In the genomic region with DNA sequence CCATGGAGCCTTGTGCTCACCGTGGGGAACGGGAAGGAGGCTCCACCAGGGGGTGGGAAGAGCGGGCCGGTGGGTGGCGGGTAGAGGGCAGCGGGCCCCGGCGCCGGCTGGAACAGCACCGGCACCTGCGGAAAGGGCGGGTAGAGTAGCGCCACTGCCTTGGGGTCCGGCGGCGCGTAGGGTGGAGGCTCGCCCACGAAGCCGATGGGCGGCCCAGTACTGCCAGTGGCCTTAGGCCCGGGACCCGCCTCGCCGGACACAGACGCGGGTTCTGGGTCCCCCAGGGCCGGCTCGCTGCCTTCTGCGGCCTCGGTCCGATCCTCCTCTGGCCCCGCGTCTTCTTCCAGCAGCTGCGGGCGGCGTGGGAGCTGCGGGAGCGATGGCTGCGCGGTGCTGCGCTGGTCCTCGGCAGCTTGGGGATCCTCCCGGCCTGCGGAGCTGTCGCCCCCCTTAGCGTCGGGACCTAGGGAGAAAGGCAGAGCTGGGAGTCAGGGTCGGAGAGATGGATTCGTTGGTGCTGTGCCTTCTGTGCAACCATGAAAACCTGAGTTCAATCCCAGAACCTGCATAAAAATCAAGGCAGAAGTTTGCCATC, we compare ENCODE assay signal across 10 mouse cellular contexts. TPM values are rescaled to one million over a fixed set of nuclear protein-coding genes. Genes with fewer than 3 reads are reported as not detected.
DNase-seq lines count a peak whose midpoint lies in the region; ATAC-seq lines count a peak whose summit lies in the region.
"Had no signal": no experiment of that assay in that cellular context is flagged by ENCODE, and none has a peak within 500 bp of the region (broad histone marks: within the 10 kb centered on the region; RNA-seq: fewer than 3 reads in every experiment).

No protein-coding gene starts in this region.

- peak; percentile 22 for DNase-seq in embryo, embryonic 11 days
- DNase-seq in embryo, embryonic 10 days (ENCODE audit: low spot score), result no peak
- peak; percentile 19 for DNase-seq in ovary, postnatal 36 days (ENCODE audit: low spot score)
- no peak for DNase-seq in ovary, adult 18-20 months (ENCODE audit: low spot score)
- DNase-seq in limb, embryonic 11.5 days (ENCODE audit: low spot score), result no peak
- DNase-seq in Muller cell, postnatal 12 days (ENCODE audit: inconsistent ontology term), result no peak
- no peak for DNase-seq in layer of hippocampus, adult 18-20 months (ENCODE audit: low spot score in 2 of 2)

- H3K27ac ChIP-seq in limb, embryonic 11.5 days (replicated peaks; ENCODE audit: low read depth, low read length), result no peak overlapping the region
- no peak overlapping the region for H3K27ac ChIP-seq in stomach, embryonic 15.5 days

- peak overlapping the region; percentile 55 for H3K4me2 ChIP-seq in limb, embryonic 11.5 days (ENCODE audit: low read depth, severe bottlenecking)
- H3K4me2 ChIP-seq in stomach, embryonic 15.5 days, result peak overlapping the region; percentile 55

- peak overlapping the region; percentile 23 for H3K4me3 ChIP-seq in limb, embryonic 11.5 days (ENCODE audit: low read depth, low read length)
- peak overlapping the region; percentile 25 for H3K4me3 ChIP-seq in stomach, embryonic 15.5 days (replicated peaks)

- 4% methylated on average over 38 of the region's 50 CpGs for WGBS in limb, embryonic 11.5 days
- WGBS in stomach, embryonic 15.5 days, result 15% methylated on average over 49 of the region's 50 CpGs

- H3K9me3 ChIP-seq in limb, embryonic 11.5 days (ENCODE audit: control insufficient read depth, low read length), result no peaks in the 10 kb centered on the region
- no peaks in the 10 kb centered on the region for H3K9me3 ChIP-seq in stomach, embryonic 15.5 days

- peaks cover 57% of the 10 kb centered on the region for H3K27me3 ChIP-seq in limb, embryonic 11.5 days (ENCODE audit: control insufficient read depth, insufficient read depth, low read length)
- peaks cover 32% of the 10 kb centered on the region for H3K27me3 ChIP-seq in stomach, embryonic 15.5 days (replicated peaks)

- ATAC-seq in limb, embryonic 11.5 days (ENCODE audit: insufficient number of reproducible peaks, low FRiP score, low TSS enrichment, low read depth), result no peak
- no peak for ATAC-seq in stomach, embryonic 15.5 days (ENCODE audit: insufficient read depth, low FRiP score, low read depth)

- no peaks in the 10 kb centered on the region for H3K36me3 ChIP-seq in limb, embryonic 11.5 days (ENCODE audit: control insufficient read depth, insufficient read depth, low read length)
- H3K36me3 ChIP-seq in stomach, embryonic 15.5 days, result no peaks in the 10 kb centered on the region

- peak overlapping the region; percentile 22; the same call in 1 of the 2 replicates for H3K9ac ChIP-seq in limb, embryonic 11.5 days (ENCODE audit: low read length)
- no peak overlapping the region for H3K9ac ChIP-seq in stomach, embryonic 15.5 days

- peaks cover 8% of the 10 kb centered on the region; the same call in 1 of the 2 replicates for H3K4me1 ChIP-seq in limb, embryonic 11.5 days (ENCODE audit: control insufficient read depth, insufficient read depth, low read length)
- 0 out of 2 replicates have a peak, but pooled peaks cover 6% of the 10 kb centered on the region for H3K4me1 ChIP-seq in stomach, embryonic 15.5 days

RNA-seq across cellular contexts. Expression of a gene that starts 4.2 kb away (rescaled TPM):
- polyA plus RNA-seq in limb, embryonic 11.5 days (2014; fragmentation: Nextera tagmentation; extraction: Ambion mirVana), result not detected in 2 replicates
- 2.4 and 2.9 TPM in 2 replicates for polyA plus RNA-seq in stomach, embryonic 15.5 days (2015; fragmentation: Nextera tagmentation; extraction: Ambion mirVana)
- total RNA-seq in layer of hippocampus, adult 18-20 months (2021), result under 1 TPM; 0.30 to 0.61 TPM
- polyA plus RNA-seq: C2C12 had no signal

RNA-seq across cellular contexts. Expression of a gene that starts 11.8 kb away (rescaled TPM):
- polyA plus RNA-seq in limb, embryonic 11.5 days (2014; fragmentation: Nextera tagmentation; extraction: Ambion mirVana), result 0.65 TPM in 1 of 2 replicates, not detected in the other
- not detected in 2 replicates for polyA plus RNA-seq in stomach, embryonic 15.5 days (2015; fragmentation: Nextera tagmentation; extraction: Ambion mirVana)
- total RNA-seq in layer of hippocampus, adult 18-20 months (2021), result not detected
- polyA plus RNA-seq: C2C12; liver, embryonic 16.5 days had no signal

RNA-seq across cellular contexts. Expression of a gene that starts 40.0 kb away (rescaled TPM):
- 42.7 and 45.4 TPM in 2 replicates for polyA plus RNA-seq in limb, embryonic 11.5 days (2014; fragmentation: Nextera tagmentation; extraction: Ambion mirVana)
- polyA plus RNA-seq in stomach, embryonic 15.5 days (2015; fragmentation: Nextera tagmentation; extraction: Ambion mirVana), result 33.3 and 35.7 TPM in 2 replicates
- 10 to 100 TPM; 22.4 to 25.2 TPM for total RNA-seq in layer of hippocampus, adult 18-20 months (2021)

RNA-seq across cellular contexts. Expression of a gene that starts 41.0 kb away (rescaled TPM):
- polyA plus RNA-seq in limb, embryonic 11.5 days (2014; fragmentation: Nextera tagmentation; extraction: Ambion mirVana), result 32.2 and 36.1 TPM in 2 replicates
- 32.2 and 36.3 TPM in 2 replicates for polyA plus RNA-seq in stomach, embryonic 15.5 days (2015; fragmentation: Nextera tagmentation; extraction: Ambion mirVana)
- total RNA-seq in layer of hippocampus, adult 18-20 months (2021), result 10 to 100 TPM; 40.8 to 41.4 TPM

RNA-seq across cellular contexts. Expression of a gene that starts 55.1 kb away (rescaled TPM):
- 9.0 and 11.6 TPM in 2 replicates for polyA plus RNA-seq in limb, embryonic 11.5 days (2014; fragmentation: Nextera tagmentation; extraction: Ambion mirVana)
- 19.7 and 21.3 TPM in 2 replicates for polyA plus RNA-seq in stomach, embryonic 15.5 days (2015; fragmentation: Nextera tagmentation; extraction: Ambion mirVana)
- total RNA-seq in layer of hippocampus, adult 18-20 months (2021), result 10 to 100 TPM; 66.1 to 66.4 TPM

Comparison
In these comparisons a context has a peak if more than half of its experiments do, and no peak if none do; other contexts are left out.
1. DNase-seq: peak in embryo, embryonic 11 days (single experiment) and ovary, postnatal 36 days (single experiment); none in embryo, embryonic 10 days (single experiment), ovary, adult 18-20 months (single experiment), limb, embryonic 11.5 days (single experiment), Muller cell, postnatal 12 days (single experiment) and layer of hippocampus, adult 18-20 months (0 of 2).